Mouse (Mus musculus): Measurements from ENCODE around the gene Amigo2. TPM values are rescaled to one million over a fixed set of nuclear protein-coding genes. Genes with fewer than 3 reads are reported as not detected.

Amigo2 gene
- polyA plus RNA-seq, 1 experiment from 2014 or later, result 2.5 TPM

GRCm38 (mm10) chr15:97266236-97266845, 19.3 kb upstream of the Amigo2 start:
- Histone ChIP-seq H3K4me1 (no peaks in the 10 kb centered on the region), H3K27me3 (replicated peaks) (no peaks in the 10 kb centered on the region), H3K4me2 (no peak overlapping the region), H3K36me3 (no peaks in the 10 kb centered on the region), H3K27ac (replicated peaks) (no peak overlapping the region), H3K4me3 (no peak overlapping the region), H3K9ac (no peak overlapping the region), H3K9me3 (no peaks in the 10 kb centered on the region)
- WGBS, result 69% methylated on average over 14 of the region's 14 CpGs
- ATAC-seq (ENCODE audit: extremely low read depth, insufficient number of reproducible peaks, low FRiP score, low TSS enrichment), result no peak

- H3K36me3 ChIP-seq, result no peaks in the 10 kb centered on the region
- H3K27ac ChIP-seq (replicated peaks), result no peak overlapping the region
- H3K4me1 ChIP-seq, result peaks cover 3% of the 10 kb centered on the region; the same call in 1 of the 2 replicates
- H3K4me2 ChIP-seq, result no peak overlapping the region
- H3K9ac ChIP-seq, result no peak overlapping the region
- ATAC-seq (ENCODE audit: extremely low read depth, insufficient number of reproducible peaks, low FRiP score, low TSS enrichment), result no peak
- no peaks in the 10 kb centered on the region for H3K27me3 ChIP-seq (replicated peaks)
- no peaks in the 10 kb centered on the region for H3K9me3 ChIP-seq
- 70% methylated on average over 9 of the region's 9 CpGs for WGBS
- no peak overlapping the region for H3K4me3 ChIP-seq
Observed at GRCm38 (mm10) chr15:97262251-97262650, 15.2 kb upstream of the Amigo2 start.

GRCm38 (mm10) chr15:97259968-97260597, 13.0 kb upstream of the Amigo2 start:
- no peaks in the 10 kb centered on the region for H3K36me3 ChIP-seq
- 68% methylated on average over 11 of the region's 11 CpGs for WGBS
- peaks cover 5% of the 10 kb centered on the region; the same call in 1 of the 2 replicates for H3K4me1 ChIP-seq
- no peak overlapping the region for H3K4me3 ChIP-seq
- H3K9me3 ChIP-seq, result no peaks in the 10 kb centered on the region
- H3K27ac ChIP-seq (replicated peaks), result no peak overlapping the region
- ATAC-seq (ENCODE audit: extremely low read depth, insufficient number of reproducible peaks, low FRiP score, low TSS enrichment), result no peak
- H3K4me2 ChIP-seq, result no peak overlapping the region
- H3K9ac ChIP-seq, result no peak overlapping the region
- no peaks in the 10 kb centered on the region for H3K27me3 ChIP-seq (replicated peaks)

GRCm38 (mm10) chr15:97259300-97259699, 12.2 kb upstream of the Amigo2 start:
- H3K36me3 ChIP-seq, result no peaks in the 10 kb centered on the region
- peaks cover 5% of the 10 kb centered on the region; the same call in 1 of the 2 replicates for H3K4me1 ChIP-seq
- H3K9me3 ChIP-seq, result no peaks in the 10 kb centered on the region
- no peak overlapping the region for H3K9ac ChIP-seq
- no peak overlapping the region for H3K4me2 ChIP-seq
- H3K27ac ChIP-seq (replicated peaks), result no peak overlapping the region
- H3K4me3 ChIP-seq, result no peak overlapping the region
- ATAC-seq (ENCODE audit: extremely low read depth, insufficient number of reproducible peaks, low FRiP score, low TSS enrichment), result no peak
- H3K27me3 ChIP-seq (replicated peaks), result no peaks in the 10 kb centered on the region
- WGBS, result 80% methylated on average over 8 of the region's 8 CpGs

DNA sequence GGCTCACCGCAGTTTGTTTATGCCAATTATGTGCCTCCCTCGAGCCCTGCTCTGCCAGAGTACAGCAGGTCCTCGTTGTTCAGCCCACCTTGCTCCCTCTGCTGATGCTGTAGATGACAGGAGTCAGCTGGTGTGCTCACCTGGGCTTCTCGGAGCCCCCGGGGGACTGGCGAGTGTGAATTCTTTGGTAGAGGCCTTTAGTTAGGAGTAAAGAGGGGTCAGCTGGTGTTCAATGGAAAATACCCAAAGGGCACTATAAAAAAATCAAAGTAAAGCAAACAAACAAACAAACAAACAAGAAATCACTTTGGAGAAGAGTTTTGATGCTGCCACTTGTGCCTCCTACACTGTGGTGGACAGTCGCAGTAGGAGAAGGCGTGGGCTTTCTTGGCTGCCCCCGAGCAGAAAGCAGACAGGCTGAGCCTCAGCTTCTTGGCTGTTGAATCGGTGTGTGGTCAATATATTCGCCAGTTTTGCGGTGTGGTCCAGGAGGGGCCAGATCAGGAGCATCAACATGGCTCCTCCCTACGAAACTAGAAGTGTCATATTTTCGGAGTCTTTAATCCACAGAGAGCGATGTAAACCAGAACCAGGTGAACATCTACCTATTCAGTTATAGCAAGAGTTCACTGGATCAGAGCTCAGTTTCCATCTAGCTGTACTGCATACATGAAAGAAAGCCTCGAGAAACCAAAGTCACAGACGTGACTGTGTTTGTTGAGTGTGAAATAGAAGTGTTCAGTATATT, 11.6 kb upstream of the Amigo2 start:
- Histone ChIP-seq H3K36me3 (no peaks in the 10 kb centered on the region), H3K27me3 (replicated peaks) (no peaks in the 10 kb centered on the region), H3K9ac (no peak overlapping the region), H3K27ac (replicated peaks) (no peak overlapping the region), H3K4me3 (no peak overlapping the region), H3K9me3 (no peaks in the 10 kb centered on the region), H3K4me1 (peaks cover 5% of the 10 kb centered on the region; the same call in 1 of the 2 replicates), H3K4me2 (no peak overlapping the region)
- ATAC-seq (ENCODE audit: extremely low read depth, insufficient number of reproducible peaks, low FRiP score, low TSS enrichment), result no peak
- 80% methylated on average over 17 of the region's 17 CpGs for WGBS

DNA sequence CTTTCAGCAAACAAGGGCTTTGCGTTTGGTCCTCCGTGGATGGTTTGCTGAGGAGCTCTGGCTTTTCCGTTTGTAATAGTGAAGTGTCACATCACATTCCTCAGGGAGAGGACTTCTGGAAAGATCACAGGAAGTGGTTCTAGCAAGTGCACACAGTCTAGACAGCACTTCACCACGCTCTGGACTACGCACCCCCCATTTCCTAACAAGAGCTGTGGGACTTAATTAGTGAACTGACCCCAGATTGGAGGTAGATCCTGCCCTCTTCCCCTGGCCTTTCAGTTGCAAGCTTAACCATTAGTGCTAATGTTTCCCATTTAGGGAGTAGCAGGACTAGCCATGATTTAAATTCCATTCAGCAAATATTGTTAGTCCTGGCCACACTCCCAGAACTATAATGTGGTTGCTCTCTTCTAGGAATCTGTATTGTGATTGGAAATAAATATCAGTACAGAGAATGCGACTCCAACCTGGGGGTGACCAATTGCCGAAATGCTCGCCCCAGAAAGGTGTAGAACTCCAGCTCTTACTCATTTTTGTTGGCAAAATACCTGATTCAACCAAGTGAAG, 10.2 kb upstream of the Amigo2 start:
- no peak for ATAC-seq (ENCODE audit: extremely low read depth, insufficient number of reproducible peaks, low FRiP score, low TSS enrichment)
- Histone ChIP-seq H3K9me3 (no peaks in the 10 kb centered on the region), H3K36me3 (no peaks in the 10 kb centered on the region), H3K27me3 (replicated peaks) (no peaks in the 10 kb centered on the region), H3K4me1 (peaks cover 5% of the 10 kb centered on the region; the same call in 1 of the 2 replicates), H3K9ac (no peak overlapping the region), H3K4me3 (no peak overlapping the region), H3K27ac (replicated peaks) (no peak overlapping the region), H3K4me2 (no peak overlapping the region)
- WGBS, result 54% methylated on average over 8 of the region's 8 CpGs

DNA sequence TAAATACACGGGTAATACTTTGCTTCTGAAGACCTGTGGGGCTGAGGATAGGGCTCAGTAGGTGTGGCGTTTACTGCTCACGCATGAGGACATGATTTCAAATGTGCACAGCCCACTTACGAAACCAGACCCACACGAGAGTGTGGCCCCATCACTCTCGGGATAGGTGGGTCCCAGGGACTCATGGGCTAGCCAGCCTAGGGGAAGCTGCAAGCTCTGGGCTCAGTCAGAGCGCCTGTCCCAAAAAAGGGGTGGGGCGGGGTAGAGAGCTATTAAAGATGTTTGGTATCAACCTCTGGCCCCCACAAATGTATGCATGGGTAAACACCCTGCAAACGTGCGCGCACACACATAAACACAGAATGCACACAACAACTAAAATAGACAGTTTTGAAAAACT, 9.3 kb upstream of the Amigo2 start:
- no peaks in the 10 kb centered on the region for H3K27me3 ChIP-seq (replicated peaks)
- H3K9ac ChIP-seq, result no peak overlapping the region
- no peaks in the 10 kb centered on the region for H3K36me3 ChIP-seq
- no peak overlapping the region for H3K4me2 ChIP-seq
- no peak for ATAC-seq (ENCODE audit: extremely low read depth, insufficient number of reproducible peaks, low FRiP score, low TSS enrichment)
- 84% methylated on average over 11 of the region's 11 CpGs for WGBS
- H3K27ac ChIP-seq (replicated peaks), result no peak overlapping the region
- no peak overlapping the region for H3K4me3 ChIP-seq
- H3K4me1 ChIP-seq, result peaks cover 5% of the 10 kb centered on the region; the same call in 1 of the 2 replicates
- no peaks in the 10 kb centered on the region for H3K9me3 ChIP-seq

DNA sequence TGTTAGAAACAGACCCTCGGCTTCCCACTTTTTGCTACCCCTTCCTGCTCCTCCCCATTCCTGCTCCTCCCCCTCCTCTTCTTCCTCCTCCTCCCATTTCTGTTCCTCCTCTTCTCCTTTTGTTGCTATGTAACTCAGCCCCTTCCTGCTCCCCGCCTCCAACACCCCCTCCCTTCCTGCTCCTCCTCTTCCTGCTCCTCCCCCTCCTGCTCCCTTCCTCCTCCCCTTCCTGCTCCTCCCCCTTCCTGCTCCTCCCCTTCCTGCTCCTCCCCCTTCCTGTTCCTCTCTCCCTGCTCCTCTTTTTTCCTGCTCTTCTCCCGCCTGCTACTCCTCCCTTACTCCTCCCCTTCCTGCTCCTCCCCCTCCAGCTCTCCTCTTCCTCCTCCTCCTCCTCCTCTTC, 8.7 kb upstream of the Amigo2 start:
- WGBS, result 67% methylated on average over 3 of the region's 3 CpGs
- H3K4me3 ChIP-seq, result no peak overlapping the region
- no peaks in the 10 kb centered on the region for H3K36me3 ChIP-seq
- no peak overlapping the region for H3K4me2 ChIP-seq
- ATAC-seq (ENCODE audit: extremely low read depth, insufficient number of reproducible peaks, low FRiP score, low TSS enrichment), result no peak
- peaks cover 5% of the 10 kb centered on the region; the same call in 1 of the 2 replicates for H3K4me1 ChIP-seq
- no peak overlapping the region for H3K27ac ChIP-seq (replicated peaks)
- H3K27me3 ChIP-seq (replicated peaks), result no peaks in the 10 kb centered on the region
- H3K9me3 ChIP-seq, result no peaks in the 10 kb centered on the region
- H3K9ac ChIP-seq, result no peak overlapping the region

DNA sequence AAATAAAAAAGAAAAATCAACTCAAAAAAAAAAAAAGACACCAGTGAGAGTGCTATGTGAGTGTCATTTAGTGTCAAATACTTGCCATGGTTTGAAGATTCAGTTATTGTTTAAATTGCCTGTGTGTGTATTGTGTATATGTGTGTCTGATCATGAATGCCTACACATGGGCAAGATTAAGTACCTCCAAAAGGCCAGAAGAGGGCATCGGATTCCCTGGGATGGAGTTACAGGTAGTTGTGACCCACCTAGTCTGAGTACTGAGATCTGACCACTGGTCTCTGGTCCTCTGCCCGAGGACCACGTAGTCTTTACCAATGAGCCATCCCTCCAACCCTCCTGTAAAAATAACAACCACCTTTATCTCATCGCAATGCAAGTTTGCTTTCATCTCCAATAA, 7.3 kb upstream of the Amigo2 start:
- no peak for ATAC-seq (ENCODE audit: extremely low read depth, insufficient number of reproducible peaks, low FRiP score, low TSS enrichment)
- no peak overlapping the region for H3K4me2 ChIP-seq
- WGBS, result 85% methylated on average over 4 of the region's 4 CpGs
- no peak overlapping the region for H3K9ac ChIP-seq
- H3K36me3 ChIP-seq, result no peaks in the 10 kb centered on the region
- H3K9me3 ChIP-seq, result no peaks in the 10 kb centered on the region
- no peak overlapping the region for H3K4me3 ChIP-seq
- H3K27ac ChIP-seq (replicated peaks), result no peak overlapping the region
- no peaks in the 10 kb centered on the region for H3K27me3 ChIP-seq (replicated peaks)
- H3K4me1 ChIP-seq, result peaks cover 5% of the 10 kb centered on the region; the same call in 1 of the 2 replicates

DNA sequence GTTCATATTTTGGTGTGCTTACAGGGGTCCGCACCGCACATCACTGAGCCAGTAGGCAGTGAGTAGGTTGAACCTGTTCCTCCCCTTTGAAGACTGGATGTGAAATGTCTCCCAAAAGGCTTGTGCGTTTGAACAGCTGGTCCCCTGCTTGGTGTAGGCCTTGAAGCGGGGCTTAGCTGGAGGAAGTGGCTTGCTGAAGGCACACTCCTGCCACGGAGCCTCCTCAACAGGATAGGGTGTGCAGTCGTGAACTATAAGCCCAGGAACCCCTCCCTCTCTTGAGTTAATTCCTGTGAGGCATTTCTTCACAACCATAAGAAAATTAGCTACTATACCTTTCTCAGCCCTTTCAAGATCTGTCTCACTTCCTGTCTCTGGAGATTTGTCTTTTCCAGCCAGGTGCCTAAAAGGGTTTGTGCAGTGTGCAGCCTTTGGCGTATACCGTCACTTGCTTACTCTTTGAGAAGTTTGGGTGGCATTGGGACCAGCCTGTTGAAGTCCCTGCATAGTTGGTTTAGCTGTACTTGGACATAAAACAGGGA, 5.5 kb upstream of the Amigo2 start:
- Histone ChIP-seq H3K4me1 (peaks cover 13% of the 10 kb centered on the region), H3K9ac (no peak overlapping the region), H3K9me3 (no peaks in the 10 kb centered on the region), H3K27me3 (replicated peaks) (no peaks in the 10 kb centered on the region), H3K4me2 (no peak overlapping the region), H3K27ac (replicated peaks) (no peak overlapping the region), H3K4me3 (no peak overlapping the region), H3K36me3 (no peaks in the 10 kb centered on the region)
- ATAC-seq (ENCODE audit: extremely low read depth, insufficient number of reproducible peaks, low FRiP score, low TSS enrichment), result no peak
- WGBS, result 69% methylated on average over 8 of the region's 8 CpGs

- Histone ChIP-seq H3K9ac (no peak overlapping the region), H3K4me3 (no peak overlapping the region), H3K4me2 (no peak overlapping the region), H3K27me3 (replicated peaks) (peaks cover 24% of the 10 kb centered on the region), H3K36me3 (no peaks in the 10 kb centered on the region), H3K9me3 (no peaks in the 10 kb centered on the region), H3K27ac (replicated peaks) (no peak overlapping the region), H3K4me1 (peaks cover 20% of the 10 kb centered on the region)
- ATAC-seq (ENCODE audit: extremely low read depth, insufficient number of reproducible peaks, low FRiP score, low TSS enrichment), result no peak
- WGBS, result 89% methylated on average over 10 of the region's 10 CpGs
Observed at GRCm38 (mm10) chr15:97249322-97249721, 2.2 kb upstream of the Amigo2 start.
